Mouse (Mus musculus) embryo, embryonic 10.5 days (tissue): ENCODE measurements around the gene Asb14.
A peak's percentile ranks its signal among the peaks of the same experiment; 100 is the strongest.
"Not testable (repeated sequence)": the region's sequence is repeated elsewhere in the genome, so short reads cannot be mapped to it uniquely, and the experiment has no call there.

Experiments used
- DNase-seq: peaks from one replicate; pipeline ENCODE4 v3.0.0-alpha.2; 2015; ENCODE audit warnings: low spot score

Gene Asb14

GRCm38 (mm10) chr14:26894392-26894791 is at the start of gene Asb14:
TSS of gene Asb14 (plus strand) at chr14:26894557.
- no peak for DNase-seq

- DNase-seq: no peak
Measured at GRCm38 (mm10) chr14:26853053-26853452, 41.3 kb upstream of the Asb14 start.

GRCm38 (mm10) chr14:26854066-26854465 is 40.3 kb upstream of the Asb14 start:
- no peak for DNase-seq

GRCm38 (mm10) chr14:26858364-26858763 is 36.0 kb upstream of the Asb14 start:
- DNase-seq: peak; percentile 9

- no peak for DNase-seq
Measured at GRCm38 (mm10) chr14:26859024-26859423, 35.3 kb upstream of the Asb14 start.

- peak; percentile 24 for DNase-seq
Measured at GRCm38 (mm10) chr14:26867356-26867755, 27.0 kb upstream of the Asb14 start.

- no peak for DNase-seq
Measured at GRCm38 (mm10) chr14:26868299-26868698, 26.1 kb upstream of the Asb14 start.

- DNase-seq: no peak
Measured at GRCm38 (mm10) chr14:26878756-26879155, 15.6 kb upstream of the Asb14 start.

GRCm38 (mm10) chr14:26879976-26880375 is 14.4 kb upstream of the Asb14 start:
- DNase-seq: no peak

- DNase-seq: no peak
Measured at GRCm38 (mm10) chr14:26881700-26882099, 12.7 kb upstream of the Asb14 start.

GRCm38 (mm10) chr14:26887244-26887643 is 7.1 kb upstream of the Asb14 start:
- no peak for DNase-seq

GRCm38 (mm10) chr14:26890777-26891176 is 3.6 kb upstream of the Asb14 start:
- DNase-seq: no peak

GRCm38 (mm10) chr14:26899490-26899889 is 5.1 kb downstream of the Asb14 start:
- no peak for DNase-seq

- no peak for DNase-seq
Measured at GRCm38 (mm10) chr14:26900893-26901292, 6.5 kb downstream of the Asb14 start.

GRCm38 (mm10) chr14:26907401-26907800 is 13.0 kb downstream of the Asb14 start:
- no peak for DNase-seq

- not testable (repeated sequence) for DNase-seq
Measured at GRCm38 (mm10) chr14:26910461-26910860, 16.1 kb downstream of the Asb14 start.

GRCm38 (mm10) chr14:26911201-26911600 is 16.8 kb downstream of the Asb14 start:
- no peak for DNase-seq

GRCm38 (mm10) chr14:26911826-26912225 is 17.5 kb downstream of the Asb14 start:
- DNase-seq: no peak

- DNase-seq: peak; percentile 38
Measured at GRCm38 (mm10) chr14:26913681-26914268, 19.4 kb downstream of the Asb14 start.

GRCm38 (mm10) chr14:26919310-26919709 is 25.0 kb downstream of the Asb14 start:
- DNase-seq: no peak

GRCm38 (mm10) chr14:26923702-26924421 is 29.5 kb downstream of the Asb14 start:
- DNase-seq: no peak

GRCm38 (mm10) chr14:26934891-26935290 is 40.5 kb downstream of the Asb14 start:
- DNase-seq: no peak

- no peak for DNase-seq
Measured at GRCm38 (mm10) chr14:26935558-26935957, 41.2 kb downstream of the Asb14 start.

GRCm38 (mm10) chr14:26956139-26956538 is 61.8 kb downstream of the Asb14 start:
- not testable (repeated sequence) for DNase-seq
